Mouse (Mus musculus) lung, adult 2 months (tissue): Measurements from ENCODE around the gene Polr3h.

Experiments
- CTCF ChIP-seq: fragments of 200-500 bp; IDR thresholded peaks from 2 replicates; pipeline ENCODE4 v1.5.1; 2011; ENCODE audit warnings: mild to moderate bottlenecking, low read length, control low read depth; ENCODE audit not compliant: insufficient read depth
- POLR2A ChIP-seq: fragments of 200-500 bp; IDR thresholded peaks from 2 replicates; pipeline ENCODE4 v1.6.1; 2011; ENCODE audit warnings: low read depth, mild to moderate bottlenecking, control low read depth, low read length, borderline replicate concordance; ENCODE audit errors: extremely low read depth

- no peak for TF ChIP-seq POLR2A
- TF ChIP-seq CTCF: no peak
Observed at GRCm38 (mm10) chr15:81939157-81939715, 13.2 kb upstream of the Polr3h start.
